Mouse (Mus musculus): ENCODE results near the gene Farp1. TPM values are rescaled to one million over a fixed set of nuclear protein-coding genes. Genes with fewer than 3 reads are reported as not detected.

Farp1 gene
- polyA plus RNA-seq (2014; fragmentation: Illumina TruSeq; extraction: RNeasy Lipid Tissue Mini Kit (QIAGEN cat#74804); ENCODE audit: low read depth, low replicate concordance), result 6.7 TPM

GRCm38 (mm10) chr14:121034973-121035662 lies at the start of gene Farp1:
Farp1 (plus strand) TSS chr14:121035200.

Other genes starting within 250 kb of the Farp1 start
- gene Ipo5, start 124.0 kb upstream of the Farp1 start, polyA plus RNA-seq (2014; fragmentation: Illumina TruSeq; extraction: RNeasy Lipid Tissue Mini Kit (QIAGEN cat#74804); ENCODE audit: low read depth, low replicate concordance), result 46.6 TPM

All from sigmoid colon, adult 10 weeks (tissue).